Mouse (Mus musculus): Measurements from ENCODE around the gene Tmem89.
A peak's percentile ranks its signal among the peaks of the same experiment; 100 is the strongest.

Tmem89 gene

DNA sequence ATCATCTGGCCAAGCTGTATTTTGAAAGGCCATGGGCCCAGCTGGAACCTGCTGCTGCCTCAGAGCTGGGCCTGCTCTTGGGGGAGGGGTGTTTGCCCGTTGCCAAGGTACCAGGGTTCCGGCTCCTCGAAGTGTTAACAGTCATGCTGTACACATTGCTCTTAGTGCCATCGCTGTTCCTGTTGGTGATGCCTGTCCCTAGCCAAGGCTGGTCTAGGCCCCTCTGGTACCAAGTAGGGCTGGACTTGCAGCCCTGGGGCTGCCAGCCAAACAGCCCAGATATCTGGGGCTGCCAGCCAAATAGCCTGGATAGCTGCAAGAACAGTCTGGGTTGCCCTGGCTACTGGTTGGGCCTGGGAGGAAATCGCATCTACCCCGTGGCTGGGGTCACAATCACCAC is at the start of gene Tmem89:
Tmem89 (plus strand) TSS at position 129 of the 400 bp plus-strand sequence.
- no peak for DNase-seq (ENCODE audit: low spot score)

DNA sequence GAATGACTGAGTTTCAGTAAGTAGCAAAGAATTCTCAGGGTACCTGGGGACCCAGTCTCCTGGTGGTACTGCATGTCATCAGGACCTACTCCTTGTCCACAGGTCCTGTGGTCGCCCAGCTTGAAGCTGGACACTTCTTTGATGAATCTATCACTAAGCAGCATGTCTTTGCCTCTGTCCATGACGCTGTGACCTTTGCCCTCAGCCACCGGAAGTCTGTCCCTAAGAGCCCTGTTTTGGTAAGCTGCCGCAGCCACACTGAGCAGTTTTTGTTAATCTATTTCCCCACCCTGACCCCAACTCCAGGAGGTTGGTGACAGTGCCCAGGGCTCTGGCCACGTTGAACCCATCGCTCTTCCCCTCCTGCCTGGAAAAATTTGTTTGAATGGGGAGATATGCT is 2.1 kb upstream of the Tmem89 start:
- DNase-seq (ENCODE audit: low spot score), result no peak

DNA sequence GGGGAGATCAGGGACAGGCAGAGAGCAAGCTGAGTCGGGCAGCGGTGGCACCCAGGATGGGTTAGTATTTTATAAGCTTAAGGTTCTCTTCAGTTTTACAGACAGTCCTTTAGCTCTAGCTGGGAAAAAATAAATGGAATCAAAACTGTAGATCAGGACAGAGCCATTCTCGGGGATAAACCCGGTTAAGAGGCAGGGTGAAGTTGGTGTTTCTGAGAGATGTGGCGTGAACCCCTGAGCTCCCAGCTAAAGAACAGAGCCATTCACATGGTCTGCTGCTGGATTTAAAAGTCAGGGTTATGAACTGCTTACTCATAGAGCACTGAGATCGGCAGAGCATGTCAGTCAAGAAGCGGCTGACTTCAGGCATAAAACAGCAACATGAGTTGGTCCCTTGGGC is 1.3 kb upstream of the Tmem89 start:
- DNase-seq (ENCODE audit: low spot score), result no peak

DNA sequence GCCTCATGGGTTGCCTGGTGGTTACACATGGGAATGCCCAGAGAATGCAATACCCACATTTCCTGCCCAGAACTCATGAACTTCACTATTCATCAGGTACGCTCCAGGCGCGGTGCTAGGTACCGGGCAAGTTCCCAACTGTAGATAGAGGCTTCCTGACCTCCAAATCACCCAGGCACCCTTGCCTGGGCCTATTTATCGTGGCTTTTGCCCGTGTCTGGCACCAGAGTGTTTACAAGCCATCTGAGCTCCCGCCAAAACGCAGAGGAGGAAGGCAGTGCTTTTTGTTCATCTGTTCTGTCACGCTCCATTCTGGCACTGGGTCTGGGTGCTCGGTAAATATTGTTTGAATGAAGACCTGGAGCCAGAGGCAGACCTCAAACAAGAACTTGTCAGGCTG is 798 bp upstream of the Tmem89 start:
- DNase-seq (ENCODE audit: low spot score), result no peak

- DNase-seq (ENCODE audit: low spot score), result no peak
Measured at GRCm38 (mm10) chr9:108925897-108926296, 11.5 kb downstream of the Tmem89 start.

DNA sequence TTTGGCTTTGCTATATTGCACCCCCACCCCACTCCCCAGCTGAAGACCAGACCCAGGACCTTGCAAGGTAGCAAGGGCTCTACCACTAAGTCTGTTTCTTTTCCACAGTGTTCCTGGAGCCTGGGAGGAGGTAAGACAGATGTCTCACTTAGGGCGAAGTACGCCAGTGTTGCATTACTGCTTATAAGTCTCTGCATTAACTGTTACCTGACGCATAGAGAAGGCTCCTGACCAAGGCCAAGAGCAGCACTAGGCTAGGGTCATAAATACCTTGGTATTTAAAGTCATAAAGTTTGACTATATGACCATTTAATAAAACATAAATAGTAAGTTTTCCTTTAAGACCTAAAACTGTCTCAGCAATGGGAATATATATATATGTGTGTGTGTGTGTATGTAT is 14.0 kb downstream of the Tmem89 start:
- DNase-seq (ENCODE audit: low spot score), result no peak

DNA sequence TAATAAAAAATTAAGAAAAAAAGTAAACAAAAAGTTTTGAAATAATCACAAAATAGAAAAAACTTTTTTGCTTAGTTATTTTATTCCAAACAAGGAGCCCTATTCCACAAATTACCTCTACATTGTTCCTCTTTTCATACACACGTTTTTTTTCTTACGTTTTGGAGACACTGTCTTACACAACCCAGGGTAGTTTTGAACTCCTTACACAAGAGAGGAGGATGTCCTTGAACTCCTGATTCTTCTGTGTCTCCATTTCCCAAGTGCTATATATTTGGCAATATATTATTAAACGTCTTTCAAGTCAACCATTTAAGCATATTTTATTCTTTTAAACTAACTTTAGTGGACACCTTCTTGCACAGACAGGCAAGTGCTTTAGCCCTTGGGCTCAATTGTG is 21.6 kb downstream of the Tmem89 start:
- no peak for DNase-seq (ENCODE audit: low spot score)

GRCm38 (mm10) chr9:108936418-108937364 is 22.3 kb downstream of the Tmem89 start, which contains the start of gene Uqcrc1:
Gene Uqcrc1 (plus strand): TSS chr9:108936633.
- peak; percentile 88 for DNase-seq (ENCODE audit: low spot score)

DNA sequence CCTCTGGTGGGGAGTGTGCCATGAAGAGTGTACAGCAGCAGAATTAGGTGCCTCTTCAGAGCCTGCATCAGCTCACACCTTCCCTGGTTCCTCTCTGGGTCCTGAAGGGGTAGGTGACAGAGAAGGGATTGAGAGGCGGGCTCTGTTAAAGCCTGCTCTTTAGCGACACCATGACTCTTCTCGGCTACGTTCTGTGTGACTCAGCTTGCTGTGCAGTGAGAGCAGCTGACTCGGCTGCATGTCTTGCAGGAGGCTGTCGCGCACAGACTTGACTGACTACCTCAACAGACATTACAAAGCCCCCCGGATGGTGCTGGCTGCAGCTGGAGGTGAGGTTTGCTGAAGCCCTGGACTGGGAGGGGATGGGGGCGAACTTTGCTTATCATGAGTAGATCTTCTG is 30.7 kb downstream of the Tmem89 start:
- no peak for DNase-seq (ENCODE audit: low spot score)

DNA sequence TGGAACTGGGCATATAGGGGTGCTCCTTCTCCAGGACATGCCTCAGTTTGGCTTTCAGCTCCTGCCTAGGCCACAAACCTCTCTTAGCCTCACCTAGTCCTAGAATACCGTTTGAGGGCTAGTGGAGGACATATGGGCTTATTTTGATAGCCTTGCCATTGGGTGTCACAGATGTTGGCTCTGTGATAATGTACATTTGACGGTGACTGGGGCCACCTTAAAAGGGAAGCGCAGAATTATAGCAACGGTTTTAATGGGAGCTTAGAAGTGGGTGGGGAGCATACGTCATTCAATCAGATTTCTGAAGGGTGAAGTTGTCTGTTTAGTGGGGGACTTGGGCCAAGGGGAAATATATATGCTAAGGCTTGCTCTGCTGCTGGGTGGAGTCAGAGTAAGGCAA is 31.2 kb downstream of the Tmem89 start:
- no peak for DNase-seq (ENCODE audit: low spot score)

DNA sequence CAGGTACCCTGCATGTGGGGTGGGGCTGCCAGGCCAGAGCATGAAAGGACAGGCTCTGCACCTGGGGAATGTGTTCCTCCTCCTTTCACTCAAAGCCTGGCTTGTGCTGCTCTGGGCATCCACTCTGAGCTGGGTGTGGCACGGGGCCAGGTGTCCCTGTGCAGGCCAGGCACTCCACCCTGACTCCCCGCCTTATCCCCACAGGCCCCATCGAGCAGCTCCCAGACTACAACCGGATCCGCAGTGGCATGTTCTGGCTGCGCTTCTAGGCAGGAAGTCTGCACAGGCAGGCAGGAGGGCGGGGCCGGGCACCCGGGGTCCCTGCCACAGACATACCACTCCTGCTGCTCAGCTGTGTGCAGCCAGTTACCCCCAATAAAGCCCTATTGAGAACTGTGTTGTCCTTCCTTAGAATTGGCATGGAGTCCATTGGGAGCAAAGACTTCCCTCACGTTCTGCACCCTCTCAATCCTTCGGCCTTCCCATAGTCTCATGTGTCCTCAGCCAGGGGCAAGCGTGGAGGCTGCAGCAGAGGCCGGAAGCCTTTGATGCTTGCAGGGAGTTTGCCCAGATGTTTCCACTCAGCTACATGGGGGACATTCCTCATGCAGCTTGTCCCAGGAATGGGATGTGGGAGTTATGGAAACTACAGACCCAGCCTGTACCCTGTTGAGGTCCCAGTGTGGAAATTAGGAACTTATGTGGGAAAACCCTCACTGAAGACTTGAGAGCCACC is 35.0 kb downstream of the Tmem89 start:
- no peak for DNase-seq (ENCODE audit: low spot score)

GRCm38 (mm10) chr9:108949967-108950728 is 35.7 kb downstream of the Tmem89 start:
- no peak for DNase-seq (ENCODE audit: low spot score)

GRCm38 (mm10) chr9:108953081-108953636 is 38.7 kb downstream of the Tmem89 start, which contains the start of gene Col7a1:
Gene Col7a1 (plus strand): TSS chr9:108953586.
- DNase-seq (ENCODE audit: low spot score), result no peak

- DNase-seq (ENCODE audit: low spot score), result no peak
Measured at GRCm38 (mm10) chr9:108955241-108955640, 40.8 kb downstream of the Tmem89 start.

DNA sequence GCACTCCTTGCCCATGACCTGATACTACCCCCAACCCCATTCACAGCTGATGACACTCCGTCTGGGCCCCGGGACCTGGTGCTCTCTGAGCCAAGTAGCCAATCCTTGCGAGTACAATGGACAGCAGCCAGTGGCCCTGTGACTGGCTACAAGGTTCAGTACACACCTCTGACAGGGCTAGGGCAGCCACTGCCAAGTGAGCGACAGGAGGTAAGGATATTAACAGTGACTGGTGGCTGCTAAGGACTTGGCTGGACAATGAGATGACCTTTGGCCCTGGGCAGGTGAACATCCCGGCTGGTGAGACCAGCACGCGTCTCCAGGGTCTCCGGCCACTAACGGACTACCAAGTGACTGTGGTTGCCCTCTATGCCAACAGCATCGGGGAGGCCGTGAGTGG is 41.4 kb downstream of the Tmem89 start:
- DNase-seq (ENCODE audit: low spot score), result no peak

GRCm38 (mm10) chr9:108963577-108963976 is 49.2 kb downstream of the Tmem89 start:
- DNase-seq (ENCODE audit: low spot score), result no peak

DNA sequence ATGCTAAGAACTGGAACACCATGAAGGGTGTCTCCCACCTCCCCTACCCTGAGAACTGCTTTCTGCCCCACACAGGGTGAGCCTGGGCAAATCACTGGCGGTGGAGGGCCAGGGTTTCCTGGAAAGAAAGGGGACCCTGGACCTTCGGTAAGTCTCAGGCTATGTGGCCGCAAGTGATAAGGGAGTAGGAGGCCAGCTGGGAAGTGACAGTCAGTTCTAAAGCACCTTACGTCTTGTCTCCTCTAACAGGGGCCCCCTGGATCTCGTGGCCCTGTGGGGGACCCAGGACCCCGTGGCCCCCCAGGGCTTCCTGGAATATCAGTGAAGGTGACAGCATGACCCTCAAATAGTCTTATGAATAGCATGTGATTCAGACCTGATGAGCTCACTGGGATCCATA is 49.9 kb downstream of the Tmem89 start:
- DNase-seq (ENCODE audit: low spot score), result no peak
